Mouse (Mus musculus): ENCODE data around the gene Adam12. TPM values are rescaled to one million over a fixed set of nuclear protein-coding genes. Genes with fewer than 3 reads are reported as not detected.

Gene Adam12
- total RNA-seq, 2 experiments from 2014 or later = 0.19 TPM; not detected in 1

DNA sequence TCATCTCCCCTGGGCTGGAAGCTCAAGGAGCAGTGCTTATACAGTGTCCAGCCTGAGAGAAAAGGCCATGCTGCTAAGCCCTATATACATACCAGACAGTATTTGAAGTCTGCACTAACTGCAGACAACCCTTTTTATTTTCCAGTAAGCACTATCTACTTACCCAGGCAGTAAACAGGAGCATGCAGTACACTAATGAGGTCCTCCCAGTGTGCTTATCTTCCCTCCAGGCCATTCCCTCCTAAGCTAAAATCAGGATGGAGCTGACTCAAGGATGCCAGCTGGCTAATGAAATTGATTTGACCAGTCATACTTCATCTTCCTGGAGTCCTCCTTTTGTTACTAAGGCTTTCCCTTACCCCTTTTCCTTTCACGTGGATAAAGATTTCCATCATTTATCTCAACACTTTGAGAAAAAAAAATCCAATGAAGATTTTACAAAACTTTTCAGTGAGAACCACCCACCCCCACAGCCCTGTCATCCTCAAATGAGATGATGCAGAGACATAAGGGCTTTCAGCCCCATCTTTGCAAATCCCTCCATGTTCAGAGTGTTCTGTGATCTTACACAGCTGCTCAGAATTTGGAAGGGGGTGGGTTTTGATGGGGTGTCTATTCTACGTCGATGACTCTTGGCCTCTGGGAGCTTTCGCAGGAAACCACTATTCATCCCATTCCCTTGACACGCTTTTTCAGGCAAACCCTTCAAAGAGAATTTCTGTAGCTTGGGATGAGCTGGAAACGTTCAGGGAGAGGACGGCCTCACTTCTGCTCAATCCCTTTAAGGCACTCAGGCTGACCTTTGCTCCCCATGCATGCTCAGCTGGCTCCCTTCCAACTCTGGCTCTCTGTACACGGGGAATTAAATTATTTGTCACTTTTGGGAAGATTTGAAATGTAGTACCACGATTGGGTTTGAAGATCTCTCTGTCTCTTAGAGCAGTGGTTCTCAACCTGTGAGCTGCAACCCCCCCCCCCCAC lies 277.5 kb downstream of the Adam12 start:
- ATAC-seq (replicated peaks; ENCODE audit: low FRiP score, low TSS enrichment, poor library complexity, severe bottlenecking) = no peak

GRCm38 (mm10) chr7:133951777-133952545 lies 280.0 kb downstream of the Adam12 start:
- ATAC-seq (replicated peaks; ENCODE audit: low FRiP score, low TSS enrichment, poor library complexity, severe bottlenecking) = no peak

- ATAC-seq (replicated peaks; ENCODE audit: low FRiP score, low TSS enrichment, poor library complexity, severe bottlenecking) = no peak
These were observed 284.6 kb downstream of the Adam12 start for GRCm38 (mm10) chr7:133947360-133947759.

DNA sequence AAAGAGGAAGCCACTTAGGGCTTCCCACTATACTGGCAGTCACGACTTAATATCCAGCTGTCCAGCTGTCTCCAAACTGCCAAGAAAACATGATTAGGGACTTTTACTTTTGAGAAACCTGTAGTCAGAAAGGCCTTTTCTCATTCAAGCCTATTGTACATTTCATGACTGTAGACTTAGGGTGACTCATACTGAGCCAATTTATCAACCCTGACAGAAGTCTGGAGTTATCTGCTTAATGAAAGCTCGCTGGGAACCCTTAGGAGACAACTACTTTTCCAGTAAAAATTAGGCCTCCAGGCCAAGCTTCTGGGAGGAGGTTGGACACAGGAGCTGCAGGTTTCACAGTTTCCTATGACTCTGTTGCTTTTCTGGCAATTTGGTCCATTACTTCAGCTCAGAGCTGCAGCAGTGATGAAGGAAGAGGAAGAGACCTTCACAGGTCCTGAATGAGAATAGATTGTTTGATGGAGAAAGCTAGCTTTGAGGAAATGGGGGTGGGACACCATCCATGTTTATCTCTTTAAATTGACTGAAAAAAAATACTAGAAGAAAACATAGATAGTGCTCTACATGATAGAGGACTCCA lies 285.1 kb downstream of the Adam12 start:
- no peak for ATAC-seq (replicated peaks; ENCODE audit: low FRiP score, low TSS enrichment, poor library complexity, severe bottlenecking)

- ATAC-seq (replicated peaks; ENCODE audit: low FRiP score, low TSS enrichment, poor library complexity, severe bottlenecking) = no peak
These were observed 285.8 kb downstream of the Adam12 start for GRCm38 (mm10) chr7:133946113-133946512.

DNA sequence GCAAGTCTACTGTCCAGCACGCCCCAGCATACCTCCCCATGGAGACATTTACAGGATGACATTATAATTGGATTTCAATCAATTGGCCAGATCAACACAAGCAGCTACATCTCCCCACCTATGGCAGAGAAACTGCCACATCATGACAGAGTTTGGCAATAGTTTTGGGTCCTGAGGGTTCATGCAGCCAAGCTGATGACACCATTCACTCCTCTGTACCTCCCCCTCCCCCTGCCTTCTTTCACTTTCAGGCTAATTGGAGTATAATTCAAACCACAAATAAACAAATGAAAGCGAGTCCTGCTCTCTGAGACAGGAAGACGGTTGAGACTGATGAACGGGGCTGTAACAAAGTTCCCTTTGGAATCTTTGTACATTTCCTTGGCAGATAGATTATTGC lies 291.5 kb downstream of the Adam12 start:
- no peak for ATAC-seq (replicated peaks; ENCODE audit: low FRiP score, low TSS enrichment, poor library complexity, severe bottlenecking)

DNA sequence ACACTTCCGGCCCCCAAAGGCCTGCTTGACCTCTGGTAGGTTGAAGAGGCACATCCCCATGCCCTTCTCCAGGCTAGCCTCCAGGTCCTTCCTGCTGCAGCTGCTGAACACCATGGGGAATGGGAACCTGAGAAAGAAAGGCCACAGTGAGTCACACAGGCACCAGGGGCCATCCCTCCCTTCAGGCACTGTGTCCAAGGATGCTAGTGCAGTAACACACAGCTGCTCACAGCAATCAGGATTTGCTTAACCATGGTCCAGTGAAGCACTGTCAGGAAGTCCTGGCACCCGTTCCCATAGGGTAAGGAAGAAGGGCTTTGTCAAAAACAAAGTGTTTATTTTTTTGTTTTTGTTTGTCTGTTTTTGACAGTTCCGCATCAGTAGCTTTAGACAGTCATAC lies 294.5 kb downstream of the Adam12 start:
- no peak for ATAC-seq (replicated peaks; ENCODE audit: low FRiP score, low TSS enrichment, poor library complexity, severe bottlenecking)

DNA sequence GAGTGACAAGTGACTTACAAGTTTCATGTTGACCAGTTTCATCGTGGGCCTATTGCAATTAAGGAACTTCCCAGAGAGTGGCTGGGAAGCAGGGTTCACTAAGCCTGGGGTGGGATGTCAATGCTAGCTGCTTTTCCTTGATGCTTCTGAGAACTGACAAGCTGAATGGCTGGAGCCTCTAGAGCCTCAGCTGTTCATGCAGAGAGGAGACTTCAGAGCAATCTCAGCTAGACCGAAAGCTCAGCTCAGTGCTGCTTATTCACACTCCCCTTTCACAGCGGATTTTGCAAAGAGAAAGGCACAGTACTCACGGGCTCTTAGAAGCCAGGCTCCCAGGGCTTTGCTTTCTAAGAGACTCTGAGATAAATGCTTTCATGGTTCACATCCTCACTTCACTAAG lies 295.6 kb downstream of the Adam12 start:
- no peak for ATAC-seq (replicated peaks; ENCODE audit: low FRiP score, low TSS enrichment, poor library complexity, severe bottlenecking)

DNA sequence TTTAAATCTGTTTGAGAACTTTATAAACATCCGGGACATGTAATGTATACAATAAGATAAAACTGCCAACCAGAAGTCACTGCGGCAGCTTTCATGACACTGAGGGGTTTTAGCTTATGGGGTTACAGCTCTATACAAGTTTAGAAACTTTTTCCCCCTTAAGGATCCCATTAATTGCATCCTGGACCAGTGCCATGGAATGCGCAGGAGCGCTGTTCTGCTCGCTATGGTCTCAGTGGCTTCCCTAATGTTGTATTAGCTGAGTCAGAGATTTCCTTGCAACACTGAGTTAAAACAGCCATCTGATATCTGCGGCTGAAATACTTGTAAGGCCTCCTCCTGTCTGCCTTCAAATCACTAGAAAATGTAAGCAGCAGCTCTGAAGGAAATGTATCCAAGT lies 298.6 kb downstream of the Adam12 start:
- ATAC-seq (replicated peaks; ENCODE audit: low FRiP score, low TSS enrichment, poor library complexity, severe bottlenecking) = no peak

GRCm38 (mm10) chr7:133931481-133931880 lies 300.5 kb downstream of the Adam12 start:
- ATAC-seq (replicated peaks; ENCODE audit: low FRiP score, low TSS enrichment, poor library complexity, severe bottlenecking) = no peak

DNA sequence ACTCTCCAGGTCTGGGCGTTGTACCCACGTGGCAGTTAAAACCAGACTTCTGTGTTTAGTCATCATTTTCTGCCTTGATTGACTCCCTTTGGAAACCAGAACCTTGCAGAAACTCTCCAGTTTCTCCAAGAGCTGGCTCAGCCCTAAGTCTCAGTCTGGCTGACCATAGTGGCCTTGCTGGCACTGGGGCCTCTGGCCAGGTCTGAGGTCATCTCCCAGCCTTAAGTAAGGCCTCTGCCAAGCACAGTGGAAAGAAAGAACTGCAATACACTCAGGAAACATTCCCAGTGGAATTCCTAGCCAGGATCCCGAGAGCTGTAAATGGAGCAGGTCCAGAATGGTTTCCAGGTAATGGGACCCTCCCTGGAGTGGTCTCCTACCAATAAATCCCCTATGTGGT lies 303.0 kb downstream of the Adam12 start:
- no peak for ATAC-seq (replicated peaks; ENCODE audit: low FRiP score, low TSS enrichment, poor library complexity, severe bottlenecking)

DNA sequence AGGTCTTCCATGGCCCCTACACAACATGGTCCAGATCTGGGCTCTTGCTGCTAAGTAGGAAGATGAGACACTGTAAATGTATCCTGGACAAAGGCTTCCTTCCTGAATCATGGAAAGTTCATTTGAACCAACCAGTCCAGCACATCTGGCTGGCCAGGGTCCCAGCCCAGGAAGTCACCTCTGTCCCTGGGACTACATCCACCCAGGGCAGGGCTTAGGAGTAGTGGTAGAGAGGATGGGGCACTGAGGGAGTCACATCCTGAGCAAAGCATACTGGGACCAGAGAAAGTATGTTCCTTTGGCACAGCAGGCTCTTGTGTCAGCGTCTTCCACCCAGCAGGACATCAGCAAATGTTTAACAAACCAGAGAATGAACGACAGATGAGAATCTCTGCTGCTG lies 306.2 kb downstream of the Adam12 start:
- no peak for ATAC-seq (replicated peaks; ENCODE audit: low FRiP score, low TSS enrichment, poor library complexity, severe bottlenecking)

- ATAC-seq (replicated peaks; ENCODE audit: low FRiP score, low TSS enrichment, poor library complexity, severe bottlenecking) = no peak; the same call in 1 of the 2 replicates
These were observed 308.0 kb downstream of the Adam12 start for GRCm38 (mm10) chr7:133923994-133924393.

GRCm38 (mm10) chr7:133921291-133921690 lies 310.7 kb downstream of the Adam12 start:
- no peak for ATAC-seq (replicated peaks; ENCODE audit: low FRiP score, low TSS enrichment, poor library complexity, severe bottlenecking)

- no peak for ATAC-seq (replicated peaks; ENCODE audit: low FRiP score, low TSS enrichment, poor library complexity, severe bottlenecking)
These were observed 311.2 kb downstream of the Adam12 start for GRCm38 (mm10) chr7:133920724-133921123.

DNA sequence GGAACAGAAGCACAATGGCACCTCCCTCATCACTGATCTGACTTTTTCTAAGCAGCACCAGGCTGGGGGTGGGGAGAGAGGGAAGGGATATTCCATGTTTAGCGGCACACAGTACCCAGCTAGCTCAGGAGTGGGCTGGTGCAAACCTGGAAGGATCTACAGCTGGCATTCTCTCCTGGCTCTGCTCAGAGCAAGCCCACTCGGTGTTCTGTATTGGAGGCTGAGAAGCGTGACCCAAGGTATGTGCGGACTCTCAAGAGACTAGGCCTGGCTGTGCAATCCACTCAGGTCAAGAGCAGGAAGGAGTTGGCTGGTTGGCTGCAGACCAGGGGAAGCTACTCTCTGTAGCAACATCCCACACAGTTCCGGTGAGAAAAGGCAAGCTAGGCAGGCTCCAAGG lies 312.0 kb downstream of the Adam12 start:
- ATAC-seq (replicated peaks; ENCODE audit: low FRiP score, low TSS enrichment, poor library complexity, severe bottlenecking) = no peak

DNA sequence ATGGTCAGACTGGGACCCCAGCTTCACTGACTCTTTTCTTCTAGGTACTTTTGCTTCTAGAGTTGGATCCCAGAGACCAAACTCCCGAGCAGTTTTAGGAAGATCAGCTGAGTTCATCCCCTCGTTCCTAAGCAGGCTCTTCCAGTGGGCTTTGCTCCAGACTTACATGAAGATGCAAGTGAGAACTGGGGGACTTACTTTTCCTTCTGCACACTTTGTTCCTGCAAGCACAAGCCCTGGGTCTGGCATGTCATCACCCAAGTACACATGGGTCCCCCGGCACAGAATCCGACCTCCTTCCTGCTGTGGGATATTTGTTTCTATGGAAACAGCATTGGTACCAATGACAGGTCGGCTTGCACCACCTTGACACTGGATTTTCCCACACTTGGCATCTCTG lies 312.6 kb downstream of the Adam12 start:
- no peak for ATAC-seq (replicated peaks; ENCODE audit: low FRiP score, low TSS enrichment, poor library complexity, severe bottlenecking)

- ATAC-seq (replicated peaks; ENCODE audit: low FRiP score, low TSS enrichment, poor library complexity, severe bottlenecking) = no peak
These were observed 315.7 kb downstream of the Adam12 start for GRCm38 (mm10) chr7:133916230-133916629.

DNA sequence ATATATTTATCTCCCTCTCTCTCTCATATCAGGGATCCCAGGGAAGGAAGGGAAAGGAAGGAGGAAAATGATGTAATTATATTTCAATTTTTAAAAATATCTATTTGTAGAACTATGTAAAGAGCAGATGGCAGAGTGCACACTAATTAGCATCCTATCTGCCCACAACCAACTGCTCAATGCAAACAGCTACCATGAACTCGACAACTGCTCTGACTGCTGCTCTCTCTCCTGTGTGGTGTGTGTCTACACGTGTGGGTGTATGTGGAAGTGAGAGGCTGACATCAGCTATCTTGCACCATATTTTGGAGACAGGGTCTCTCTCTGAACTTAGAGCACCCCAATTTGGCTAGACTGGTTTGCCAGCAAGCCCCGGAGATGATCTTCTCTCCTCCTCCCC lies 320.1 kb downstream of the Adam12 start:
- no peak for ATAC-seq (replicated peaks; ENCODE audit: low FRiP score, low TSS enrichment, poor library complexity, severe bottlenecking)

GRCm38 (mm10) chr7:133909833-133910375 lies 322.0 kb downstream of the Adam12 start:
- no peak for ATAC-seq (replicated peaks; ENCODE audit: low FRiP score, low TSS enrichment, poor library complexity, severe bottlenecking)
